Comparison of ENCODE assay signal across 9 mouse cellular contexts in genomic region chr11:61882183-61882582, GRCm38 (mm10). TPM values are rescaled to one million over a fixed set of nuclear protein-coding genes. Genes with fewer than 3 reads are reported as not detected.
DNase-seq lines count a peak whose midpoint lies in the region; ATAC-seq and TF ChIP-seq lines count a peak whose summit lies in the region.
"Had no signal": no experiment of that assay in that cellular context is flagged by ENCODE, and none has a peak within 500 bp of the region (broad histone marks: within the 10 kb centered on the region; RNA-seq: fewer than 3 reads in every experiment).

No protein-coding gene starts in this region.

- no peaks in the 10 kb centered on the region for H3K4me1 ChIP-seq in liver, embryonic 14.5 days (replicated peaks; ENCODE audit: control insufficient read depth in 2 of 2, insufficient read depth in 2 of 2, low read length in 1 of 2)

- H3K36me3 ChIP-seq in liver, embryonic 14.5 days (replicated peaks; ENCODE audit: control insufficient read depth, insufficient read depth, low read depth), result peaks cover 6% of the 10 kb centered on the region

- DNase-seq in cerebellum, adult 9-10 months, result peak; percentile 23
- DNase-seq in cerebellum, postnatal 25 days, result no peak
- peak in 2 of 3 experiments; percentile 2 to 4 for DNase-seq in liver, embryonic 14.5 days (ENCODE audit: low read depth in 3 of 3, low spot score in 3 of 3)
- no peak for DNase-seq in liver
- peak; percentile 32 for DNase-seq in brain, embryonic 14.5 days (ENCODE audit: low read depth)
- no peak for DNase-seq in frontal cortex, postnatal 14 days (ENCODE audit: low spot score in 2 of 2)
- no peak for DNase-seq in ovary, postnatal 10 days (ENCODE audit: low spot score)

- H3K27ac ChIP-seq in liver, embryonic 14.5 days, result no peak overlapping the region

- H3K9me3 ChIP-seq in liver, embryonic 14.5 days (ENCODE audit: control insufficient read depth, low read length), result no peaks in the 10 kb centered on the region
- H3K9me3 ChIP-seq: heart, embryonic 12.5 days had no signal

- no peak for TF ChIP-seq POLR2A in brain, embryonic 14.5 days (IDR thresholded peaks at IDR 0.05; ENCODE audit: borderline replicate concordance, extremely low read depth, insufficient read depth, insufficient read length, poor library complexity, severe bottlenecking)

- peak; percentile 36 for TF ChIP-seq CTCF in liver, embryonic 14.5 days (IDR thresholded peaks at IDR 0.05; ENCODE audit: low read depth)
- TF ChIP-seq CTCF in brain, embryonic 14.5 days (IDR thresholded peaks at IDR 0.05; ENCODE audit: borderline replicate concordance, extremely low read depth, insufficient read depth, insufficient read length), result no peak

- no peak overlapping the region for H3K4me2 ChIP-seq in liver, embryonic 14.5 days (ENCODE audit: low read depth)
- H3K4me2 ChIP-seq: heart, embryonic 12.5 days had no signal

- no peak for ATAC-seq in liver, embryonic 14.5 days (ENCODE audit: insufficient read depth)
- peak; percentile 30; the same call in 1 of the 2 replicates for ATAC-seq in megakaryocyte, adult 5-6 weeks (ENCODE audit: poor library complexity, severe bottlenecking)

- no peak overlapping the region for H3K4me3 ChIP-seq in liver, embryonic 14.5 days (ENCODE audit: insufficient read depth in 1 of 2, low read depth in 2 of 2, low read length in 2 of 2)
- H3K4me3 ChIP-seq: heart, embryonic 12.5 days had no signal

- 72% methylated on average over 5 of the region's 5 CpGs for whole genome bisulfite sequencing in liver, embryonic 14.5 days (ENCODE audit: insufficient replicate concordance)

- H3K27me3 ChIP-seq in liver, embryonic 14.5 days (ENCODE audit: control insufficient read depth, insufficient read depth, low read length), result no peaks in the 10 kb centered on the region
- H3K27me3 ChIP-seq: heart, embryonic 12.5 days had no signal

- H3K9ac ChIP-seq in liver, embryonic 14.5 days (replicated peaks), result no peak overlapping the region
- H3K9ac ChIP-seq: heart, embryonic 12.5 days had no signal

- TF ChIP-seq EP300 in liver, embryonic 14.5 days (IDR thresholded peaks at IDR 0.05; ENCODE audit: low read depth), result no peak

RNA-seq across cellular contexts. Expression of gene Ulk2, which starts 27.3 kb away (rescaled TPM):
- polyA plus RNA-seq in liver, embryonic 14.5 days (2012; rRNA removed), result 2.5 and 2.7 TPM in 2 replicates
- 2.5 and 2.8 TPM in 2 replicates for polyA plus RNA-seq in liver, embryonic 14.5 days (2014; fragmentation: Nextera tagmentation; extraction: Ambion mirVana)
- polyA plus RNA-seq in brain, embryonic 14.5 days (2012; rRNA removed), result 82.7 and 97.5 TPM in 2 replicates
- 17.5 and 22.7 TPM in 2 replicates for total RNA-seq in megakaryocyte, adult 5-6 weeks (2015)
- 16.5 and 19.8 TPM in 2 replicates for total RNA-seq in megakaryocyte, adult 5-6 weeks (2017)

RNA-seq across cellular contexts. Expression of gene Akap10, which starts 47.9 kb away (rescaled TPM):
- polyA plus RNA-seq in liver, embryonic 14.5 days (2012; rRNA removed), result 5.4 and 6.5 TPM in 2 replicates
- polyA plus RNA-seq in liver, embryonic 14.5 days (2014; fragmentation: Nextera tagmentation; extraction: Ambion mirVana), result 5.7 and 6.3 TPM in 2 replicates
- 15.8 and 17.1 TPM in 2 replicates for polyA plus RNA-seq in brain, embryonic 14.5 days (2012; rRNA removed)
- 37.5 and 42.9 TPM in 2 replicates for total RNA-seq in megakaryocyte, adult 5-6 weeks (2015)
- 45.5 and 47.9 TPM in 2 replicates for total RNA-seq in megakaryocyte, adult 5-6 weeks (2017)

Comparison
In these comparisons a context has a peak if more than half of its experiments do, and no peak if none do; other contexts are left out.
1. DNase-seq: peak in cerebellum, adult 9-10 months (single experiment), liver, embryonic 14.5 days (2 of 3) and brain, embryonic 14.5 days (single experiment); none in cerebellum, postnatal 25 days (0 of 2), liver (single experiment), frontal cortex, postnatal 14 days (0 of 2) and ovary, postnatal 10 days (single experiment).
2. RNA of gene Ulk2, which starts 27.3 kb away (polyA plus RNA-seq): 82.7 to 97.5 TPM in brain, embryonic 14.5 days; 2.5 to 2.8 TPM in liver, embryonic 14.5 days; every median in the first group is over 10 times any median in the second.